Mouse (Mus musculus): ENCODE measurements at regions not wholly inside any gene's neighbourhood (a gene's known extent, or its start where the extent isn't known, plus 50 kb on each side); places are given as distances from the start of the nearest gene placed in this dataset.

DNA sequence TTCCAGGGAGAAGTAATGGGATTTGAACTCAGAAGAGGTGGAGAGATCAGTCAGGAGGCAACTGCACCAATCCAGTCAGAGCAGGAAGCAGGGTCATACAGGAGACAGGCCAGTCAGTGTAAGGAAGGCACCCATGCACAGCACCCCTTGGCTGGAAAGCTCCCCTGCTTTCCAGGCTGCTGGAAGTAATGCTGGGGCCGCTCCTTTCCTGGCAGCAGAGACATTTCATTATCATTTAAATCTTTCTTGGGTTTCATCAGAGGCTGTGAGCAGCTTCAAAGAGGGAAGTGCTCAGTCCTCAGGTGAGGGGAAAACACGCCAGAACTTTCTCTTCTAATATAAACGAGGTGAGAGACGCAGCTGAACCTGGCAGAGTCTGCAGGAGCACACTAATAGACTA is 109.1 kb upstream of the Syt13 start:
- TF ChIP-seq CTCF (IDR thresholded peaks at IDR 0.05; ENCODE audit: extremely low read depth, insufficient read depth, insufficient read length, insufficient replicate concordance) (no peak), POLR2A (IDR thresholded peaks at IDR 0.05; ENCODE audit: low read depth, low read length) (no peak)
